Mouse (Mus musculus) hindbrain, embryonic 11.5 days (tissue): ENCODE data around the gene Ldlrad2. TPM values are rescaled to one million over a fixed set of nuclear protein-coding genes. Genes with fewer than 3 reads are reported as not detected.
A peak's percentile ranks its signal among the peaks of the same experiment; 100 is the strongest.
"Not testable (repeated sequence)": the region's sequence is repeated elsewhere in the genome, so short reads cannot be mapped to it uniquely, and the experiment has no call there.

Experiments
- ATAC-seq: fragments of 200-750 bp; cut with Nextera tagmentation; 2 replicates; pipeline ENCODE4 v1.8.0; 2017; ENCODE audit warnings: mild to moderate bottlenecking, moderate TSS enrichment, moderate library complexity; ENCODE audit not compliant: low FRiP score
- DNase-seq: peaks from one replicate; pipeline ENCODE4 v3.0.0-alpha.2; 2015; ENCODE audit warnings: low spot score
- H3K27ac ChIP-seq: fragments of 300-500 bp; sonication (generic); 2 replicates; pipeline ENCODE4 v1.5.1; 2014; ENCODE audit warnings: mild to moderate bottlenecking, low read depth, low read length
- H3K27me3 ChIP-seq: fragments of 300-500 bp; sonication (generic); 2 replicates; pipeline ENCODE4 v1.6.1; 2014; ENCODE audit warnings: mild to moderate bottlenecking, low read length, moderate library complexity, mixed read lengths; ENCODE audit not compliant: control insufficient read depth, insufficient read depth
- H3K36me3 ChIP-seq: fragments of 300-500 bp; sonication (generic); 2 replicates; pipeline ENCODE4 v1.6.1; 2014; ENCODE audit warnings: mild to moderate bottlenecking, low read length, moderate library complexity, mixed read lengths; ENCODE audit not compliant: control insufficient read depth, insufficient read depth
- H3K4me1 ChIP-seq: fragments of 300-500 bp; sonication (generic); replicated peaks from 2 replicates; pipeline ENCODE4 v1.6.1; 2014; ENCODE audit warnings: low read length, mixed read lengths; ENCODE audit not compliant: control insufficient read depth, insufficient read depth
- H3K4me2 ChIP-seq: fragments of 300-500 bp; sonication (generic); replicated peaks from 2 replicates; pipeline ENCODE4 v1.6.1; 2014; ENCODE audit warnings: mild to moderate bottlenecking, low read depth, low read length
- H3K4me3 ChIP-seq: fragments of 300-500 bp; sonication (generic); 2 replicates; pipeline ENCODE4 v1.5.1; 2014; ENCODE audit warnings: low read depth, low read length
- H3K9ac ChIP-seq: fragments of 300-500 bp; sonication (generic); 2 replicates; pipeline ENCODE4 v1.6.1; 2014; ENCODE audit warnings: low read depth, low read length
- H3K9me3 ChIP-seq: fragments of 300-500 bp; sonication (generic); 2 replicates; pipeline ENCODE4 v1.6.1; 2016; ENCODE audit warnings: low read length; ENCODE audit not compliant: control insufficient read depth
- WGBS: fragments of 180-500 bp; shearing (Covaris S2); extraction: QIAGEN DNeasy Blood & Tissue Kit; methylation state at CpG from one replicate; pipeline ENCODE4 v1.1.7; 2014; 5-methylcytosine and 5-hydroxymethylcytosine counted together
- polyA plus RNA-seq: library from polyadenylated mRNA; unstranded; fragments of >200 nt; fragmentation: Nextera tagmentation; extraction: Ambion mirVana; gene quantifications from 2 replicates; pipeline ENCODE4 v1.2.1, GENCODE M21; 2014

Gene Ldlrad2
- polyA plus RNA-seq, 1 experiment from 2014 or later, result 0.77 TPM

- H3K4me2 ChIP-seq, result peak overlapping the region; percentile 71
- ATAC-seq, result no peak
- 5% methylated on average over 40 of the region's 40 CpGs for WGBS
- no peaks in the 10 kb centered on the region for H3K36me3 ChIP-seq
- peak; percentile 62 for DNase-seq
- no peaks in the 10 kb centered on the region; the same call in 1 of the 2 replicates for H3K4me1 ChIP-seq
- H3K9me3 ChIP-seq, result no peaks in the 10 kb centered on the region
- peak overlapping the region; percentile 95 for H3K27ac ChIP-seq
- H3K9ac ChIP-seq, result peak overlapping the region; percentile 88
- H3K27me3 ChIP-seq, result no peaks in the 10 kb centered on the region
- peak overlapping the region; percentile 92 for H3K4me3 ChIP-seq
These were observed 20.3 kb upstream of the Ldlrad2 start for GRCm38 (mm10) chr4:137594496-137595270.

DNA sequence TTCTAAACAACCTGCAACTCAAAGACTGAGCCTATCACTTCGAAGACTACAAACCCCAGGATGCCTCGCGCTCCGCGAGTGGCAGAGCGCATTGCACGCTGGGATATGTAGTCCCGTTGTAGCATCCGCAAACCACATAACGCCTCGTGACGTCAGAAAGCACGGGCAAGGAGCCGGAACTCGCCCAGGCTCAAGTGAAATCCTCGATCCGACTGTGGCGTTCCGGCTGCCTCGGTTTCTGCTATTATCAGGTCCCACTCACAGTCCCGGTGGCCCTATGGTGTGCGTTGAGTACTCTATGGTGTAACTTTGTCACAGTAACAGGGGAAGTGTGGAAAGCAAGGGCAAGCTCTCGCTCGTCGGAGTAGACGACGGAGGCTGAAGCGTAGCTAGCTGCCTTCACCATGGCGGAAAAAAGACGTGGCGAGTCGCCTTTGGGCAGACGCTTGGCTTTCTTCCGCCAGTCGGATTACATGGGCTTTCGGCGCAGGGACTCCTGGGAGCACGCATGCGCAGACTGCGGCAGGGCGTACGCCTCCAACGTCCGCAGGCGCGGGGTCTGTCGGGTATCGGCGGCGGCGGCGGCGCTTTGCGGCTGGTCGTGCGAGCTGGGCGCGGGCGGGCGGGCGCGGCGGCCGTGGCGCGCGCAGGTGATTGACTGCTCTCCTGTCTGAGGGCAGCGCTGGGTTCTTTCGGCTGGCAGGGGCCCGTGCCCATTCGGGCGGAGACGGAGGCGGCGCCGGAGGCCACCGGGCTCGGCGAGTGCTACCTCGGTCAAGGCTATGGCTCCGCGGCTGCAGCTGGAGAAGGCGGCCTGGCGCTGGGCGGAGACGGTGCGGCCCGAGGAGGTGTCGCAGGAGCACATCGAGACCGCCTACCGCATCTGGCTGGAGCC lies 19.5 kb upstream of the Ldlrad2 start, which contains the start of gene Usp48:
Gene Usp48, plus strand, starts transcription at position 155 of the 895 bp plus-strand sequence.
- under 1% methylated on average over 79 of the region's 92 CpGs for WGBS
- peak; percentile 99 for DNase-seq
- Histone ChIP-seq H3K4me1 (no peaks in the 10 kb centered on the region; the same call in 1 of the 2 replicates), H3K27ac (peak within 1 kb of the TSS; percentile 95), H3K27me3 (no peaks in the 10 kb centered on the region), H3K4me2 (peak within 1 kb of the TSS; percentile 71), H3K36me3 (no peaks in the 10 kb centered on the region), H3K9me3 (no peaks in the 10 kb centered on the region), H3K9ac (peak within 1 kb of the TSS; percentile 88), H3K4me3 (peak within 1 kb of the TSS; percentile 92)
- peak; percentile 93 for ATAC-seq

GRCm38 (mm10) chr4:137590961-137591360 lies 16.6 kb upstream of the Ldlrad2 start:
- H3K9ac ChIP-seq, result no peak overlapping the region
- no peaks in the 10 kb centered on the region for H3K36me3 ChIP-seq
- no peak overlapping the region for H3K27ac ChIP-seq
- no peak overlapping the region for H3K4me3 ChIP-seq
- 90% methylated on average over 4 of the region's 4 CpGs for WGBS
- no peak overlapping the region for H3K4me2 ChIP-seq
- no peak for DNase-seq
- ATAC-seq, result no peak
- no peaks in the 10 kb centered on the region for H3K9me3 ChIP-seq
- H3K27me3 ChIP-seq, result no peaks in the 10 kb centered on the region
- H3K4me1 ChIP-seq, result no peaks in the 10 kb centered on the region; the same call in 1 of the 2 replicates

GRCm38 (mm10) chr4:137589586-137589985 lies 15.2 kb upstream of the Ldlrad2 start:
- Histone ChIP-seq H3K9me3 (no peaks in the 10 kb centered on the region), H3K27ac (no peak overlapping the region), H3K4me3 (no peak overlapping the region), H3K4me1 (no peaks in the 10 kb centered on the region), H3K9ac (no peak overlapping the region), H3K36me3 (no peaks in the 10 kb centered on the region), H3K4me2 (no peak overlapping the region), H3K27me3 (no peaks in the 10 kb centered on the region)
- WGBS, result 92% methylated on average over 3 of the region's 3 CpGs
- DNase-seq (no peak), ATAC-seq (no peak)

- H3K4me2 ChIP-seq, ATAC-seq: not testable (repeated sequence)
- 92% methylated on average over 2 of the region's 3 CpGs for WGBS
These were observed 14.7 kb upstream of the Ldlrad2 start for GRCm38 (mm10) chr4:137589095-137589494.

DNA sequence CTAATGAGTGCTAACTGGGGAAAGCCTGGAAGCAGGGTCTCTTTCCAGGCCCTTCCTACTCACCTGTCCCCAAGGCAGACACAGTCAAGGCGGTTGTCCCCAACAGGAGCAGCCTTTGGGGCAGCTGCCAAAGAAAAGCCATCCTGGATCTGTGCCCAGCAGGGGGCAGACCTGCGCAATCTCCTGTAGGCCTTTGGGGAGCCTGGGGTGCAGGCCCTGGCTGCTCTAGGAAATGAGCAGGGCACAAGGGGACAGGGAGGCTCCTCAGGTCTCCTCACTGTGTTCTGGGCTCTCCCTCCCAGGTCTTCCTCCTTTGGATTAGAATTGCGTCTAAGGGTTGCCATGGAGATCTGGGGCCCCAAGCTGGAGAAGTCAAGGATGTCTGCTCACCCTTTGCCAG lies 7.4 kb upstream of the Ldlrad2 start:
- H3K9me3 ChIP-seq, result no peaks in the 10 kb centered on the region
- WGBS, result 30% methylated on average over 3 of the region's 3 CpGs
- peaks cover 7% of the 10 kb centered on the region for H3K27me3 ChIP-seq
- ATAC-seq (no peak), DNase-seq (peak; percentile 36)
- peaks cover 3% of the 10 kb centered on the region; the same call in 1 of the 2 replicates for H3K4me1 ChIP-seq
- H3K4me3 ChIP-seq, result no peak overlapping the region
- no peak overlapping the region for H3K27ac ChIP-seq
- no peak overlapping the region for H3K9ac ChIP-seq
- H3K4me2 ChIP-seq, result no peak overlapping the region
- no peaks in the 10 kb centered on the region for H3K36me3 ChIP-seq

More at GRCm38 (mm10) chr4:137589095-137589494, 14.7 kb upstream of the Ldlrad2 start:
- H3K4me1 ChIP-seq, DNase-seq, H3K9me3 ChIP-seq, H3K36me3 ChIP-seq, H3K27ac ChIP-seq, H3K4me3 ChIP-seq, H3K27me3 ChIP-seq, H3K9ac ChIP-seq: not testable (repeated sequence)

DNA sequence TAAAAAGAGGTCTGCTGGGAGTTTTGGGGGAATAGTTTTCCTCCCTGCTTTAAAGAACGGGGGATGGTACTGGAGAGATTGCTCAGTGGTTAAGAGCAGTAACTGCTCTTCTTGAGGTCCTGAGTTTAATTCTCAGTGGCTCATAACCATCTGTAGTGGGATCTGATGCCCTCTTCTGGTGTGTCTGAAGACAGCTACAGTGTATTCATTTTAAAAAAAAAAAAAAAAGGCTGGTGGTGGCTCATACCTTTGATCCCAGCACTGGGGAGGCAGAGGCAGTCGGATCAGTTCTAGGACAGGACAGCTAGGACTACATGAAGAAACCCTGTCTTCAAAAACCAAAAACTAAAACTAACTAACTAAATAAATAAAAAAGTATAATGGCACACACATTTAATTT lies 5.9 kb upstream of the Ldlrad2 start:
- no peak overlapping the region for H3K4me2 ChIP-seq
- no peaks in the 10 kb centered on the region for H3K36me3 ChIP-seq
- H3K9me3 ChIP-seq, result no peaks in the 10 kb centered on the region
- peaks cover 7% of the 10 kb centered on the region for H3K27me3 ChIP-seq
- ATAC-seq (no peak), DNase-seq (no peak)
- H3K4me1 ChIP-seq, result peaks cover 3% of the 10 kb centered on the region; the same call in 1 of the 2 replicates
- WGBS, result 70% methylated on average over 2 of the region's 2 CpGs
- no peak overlapping the region for H3K9ac ChIP-seq
- no peak overlapping the region for H3K27ac ChIP-seq
- H3K4me3 ChIP-seq, result no peak overlapping the region

DNA sequence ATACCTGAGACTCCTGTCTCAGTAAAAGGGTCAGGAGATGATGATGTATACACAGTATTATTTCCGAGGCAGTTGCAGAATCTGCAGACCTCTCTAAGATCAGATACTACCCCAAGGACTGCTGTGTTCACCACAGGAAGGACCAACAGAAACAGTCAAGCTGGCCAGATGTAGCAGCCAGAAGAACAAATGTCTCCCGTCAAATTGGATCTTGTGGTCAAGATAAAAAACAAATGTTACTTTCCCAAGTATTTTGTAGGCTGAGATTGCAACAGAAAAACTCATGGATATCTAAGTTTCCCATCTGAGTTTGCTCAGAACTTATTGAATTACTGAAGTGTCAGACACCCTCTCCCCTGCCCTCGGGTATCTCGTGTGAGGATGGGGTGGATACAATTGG lies 5.4 kb upstream of the Ldlrad2 start:
- Histone ChIP-seq H3K4me2 (no peak overlapping the region), H3K9me3 (no peaks in the 10 kb centered on the region), H3K4me3 (no peak overlapping the region), H3K9ac (no peak overlapping the region), H3K36me3 (no peaks in the 10 kb centered on the region), H3K27me3 (peaks cover 7% of the 10 kb centered on the region), H3K27ac (no peak overlapping the region), H3K4me1 (peaks cover 3% of the 10 kb centered on the region; the same call in 1 of the 2 replicates)
- ATAC-seq, result no peak
- DNase-seq, result no peak
- WGBS, result 72% methylated on average over 4 of the region's 4 CpGs
